Mouse (Mus musculus): ENCODE results near the gene Insc. TPM values are rescaled to one million over a fixed set of nuclear protein-coding genes. Genes with fewer than 3 reads are reported as not detected.

Insc gene
- polyA plus RNA-seq (2015; fragmentation: Nextera tagmentation; extraction: Ambion mirVana), result 3.0 and 5.3 TPM in 2 replicates

DNA sequence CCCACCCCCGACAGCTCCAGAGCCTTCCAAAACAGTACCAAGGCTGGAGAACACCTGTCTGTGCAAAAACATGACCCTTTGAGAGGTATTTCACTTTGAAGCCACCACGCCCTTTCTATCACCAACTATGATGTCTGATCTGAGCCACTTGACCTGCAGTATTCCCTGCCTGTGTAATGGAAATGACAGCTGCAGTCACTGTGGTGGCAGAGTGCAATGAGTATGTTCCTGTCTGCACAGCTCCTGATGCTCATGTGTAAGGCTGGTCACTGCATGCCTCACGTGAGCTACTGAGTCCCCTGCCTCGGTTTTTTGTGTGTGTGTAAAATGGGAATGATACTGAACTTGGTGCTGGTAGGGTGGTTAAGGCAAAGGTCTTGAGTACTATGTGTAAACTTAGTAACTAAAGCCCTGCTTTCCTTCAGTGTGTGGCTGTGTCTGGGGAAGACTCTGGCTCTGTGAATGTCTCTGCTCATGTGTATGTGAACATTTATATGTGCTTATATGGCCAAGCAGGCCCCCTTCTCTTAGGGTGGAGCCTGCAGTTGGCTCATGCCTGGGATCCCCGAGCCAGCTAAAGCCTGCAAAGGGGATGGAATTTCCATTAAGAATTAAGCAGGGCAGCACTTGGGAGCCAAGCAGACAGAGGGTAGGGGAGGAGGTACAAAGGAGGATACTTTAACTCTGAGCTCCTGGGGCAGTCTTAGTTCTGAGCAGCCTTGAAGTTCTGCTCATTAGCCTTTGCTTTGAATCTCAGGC lies at the start of gene Insc:
Insc (plus strand) TSS at position 673 of the 759 bp plus-strand sequence.

DNA sequence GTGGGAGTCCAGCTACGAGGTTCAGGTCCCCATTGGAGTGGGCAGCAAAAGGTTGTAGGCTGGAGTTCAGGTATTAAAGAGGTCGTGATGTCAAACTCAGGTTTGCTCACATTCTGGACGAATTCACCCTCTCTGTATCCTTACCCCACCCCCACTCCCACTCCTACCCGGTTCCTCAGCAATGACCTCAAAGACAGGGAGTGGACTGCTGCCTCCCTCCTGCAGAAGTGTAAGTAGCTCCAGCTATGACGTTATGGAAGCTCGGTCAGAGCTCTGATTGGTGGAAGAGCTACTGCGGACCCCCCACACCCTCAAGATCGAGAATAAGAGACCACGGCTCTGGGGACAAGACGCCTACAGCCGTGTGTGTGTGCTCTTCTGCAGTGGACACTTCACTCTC lies 25.2 kb upstream of the Insc start, which contains the start of gene Calcb:
Calcb (plus strand) TSS at position 344 of the 400 bp plus-strand sequence.

Other genes starting within 250 kb of the Insc start
- 0.81 and 1.00 TPM in 2 replicates for gene Cyp2r1, start 180.7 kb upstream of the Insc start, polyA plus RNA-seq (2015; fragmentation: Nextera tagmentation; extraction: Ambion mirVana)
- gene Calca, start 107.3 kb upstream of the Insc start, polyA plus RNA-seq (2015; fragmentation: Nextera tagmentation; extraction: Ambion mirVana), result 5.1 and 7.4 TPM in 2 replicates
- not detected in 2 replicates for gene Calcb, start 25.1 kb upstream of the Insc start, polyA plus RNA-seq (2015; fragmentation: Nextera tagmentation; extraction: Ambion mirVana)